Mouse (Mus musculus) bone marrow macrophage, adult 2 months (primary cell): ENCODE measurements around the gene Gm43552.

Source experiments
- CTCF ChIP-seq: IDR thresholded peaks from 2 replicates; pipeline ENCODE4 v1.5.1; 2012; ENCODE audit warnings: low read depth, mild to moderate bottlenecking, low read length, moderate library complexity
- POLR2A ChIP-seq: IDR thresholded peaks from 2 replicates; pipeline ENCODE4 v1.6.1; 2012; ENCODE audit warnings: mild to moderate bottlenecking, low read depth, low read length, borderline replicate concordance

DNA sequence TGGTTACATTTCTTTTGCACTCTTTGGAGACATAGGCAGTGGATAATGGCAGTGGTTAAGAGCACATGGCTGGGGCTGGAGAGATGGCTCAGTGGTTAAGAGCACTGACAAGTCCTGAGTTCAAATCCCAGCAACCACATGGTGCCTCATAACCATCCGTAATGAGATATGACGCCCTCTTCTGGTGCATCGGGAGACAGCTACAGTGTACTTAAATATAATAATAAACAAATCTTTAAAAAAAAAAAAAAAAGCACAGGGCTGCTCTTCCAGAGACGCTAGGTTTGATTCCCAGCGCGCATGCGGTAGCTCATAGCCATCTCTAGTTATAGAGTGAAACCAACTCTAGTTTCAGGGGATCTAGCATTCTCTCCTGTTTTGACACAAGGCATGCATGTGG is 98.2 kb downstream of the Gm43552 start:
- no peak for TF ChIP-seq CTCF
- no peak for TF ChIP-seq POLR2A
